Mouse (Mus musculus) lung, postnatal 0 days (tissue): Measurements from ENCODE around the gene Rgs6.

Experiments
- CTCF ChIP-seq: IDR thresholded peaks from 2 replicates; pipeline ENCODE4 v1.5.1; 2016; ENCODE audit warnings: antibody characterized with exemption, mild to moderate bottlenecking
- EP300 ChIP-seq: IDR thresholded peaks from 2 replicates; pipeline ENCODE4 v1.6.1; 2016; ENCODE audit warnings: antibody characterized with exemption, mild to moderate bottlenecking, control low read depth

DNA sequence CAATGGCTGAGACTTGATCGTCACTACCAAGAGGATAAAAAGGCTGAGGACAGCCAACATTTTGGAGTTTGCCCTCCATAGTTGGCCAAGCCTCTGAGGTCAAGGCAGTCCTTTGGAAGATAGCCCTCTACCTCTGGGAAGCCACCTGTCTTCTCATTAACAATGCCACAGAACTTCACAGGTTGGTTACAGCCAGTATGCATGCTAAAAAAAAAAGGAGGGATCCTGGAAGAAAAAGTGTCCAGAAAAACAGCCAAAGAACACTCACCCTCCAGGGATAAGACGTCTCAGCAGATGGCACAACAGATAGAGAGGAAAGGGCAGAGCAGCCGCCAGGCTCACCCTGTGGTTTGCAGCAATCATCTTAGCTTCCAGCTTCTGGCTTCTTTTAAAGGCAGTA, 154.9 kb downstream of the Rgs6 start:
- TF ChIP-seq EP300 (no peak), CTCF (no peak)
